Mouse (Mus musculus) thymus, postnatal 25 days (tissue): ENCODE results near the gene Ccdc14.
"Not testable (repeated sequence)": the region's sequence is repeated elsewhere in the genome, so short reads cannot be mapped to it uniquely, and the experiment has no call there.

Experiments
- DNase-seq: peaks from one replicate; pipeline ENCODE4 v3.0.0; 2022

The Ccdc14 gene

DNA sequence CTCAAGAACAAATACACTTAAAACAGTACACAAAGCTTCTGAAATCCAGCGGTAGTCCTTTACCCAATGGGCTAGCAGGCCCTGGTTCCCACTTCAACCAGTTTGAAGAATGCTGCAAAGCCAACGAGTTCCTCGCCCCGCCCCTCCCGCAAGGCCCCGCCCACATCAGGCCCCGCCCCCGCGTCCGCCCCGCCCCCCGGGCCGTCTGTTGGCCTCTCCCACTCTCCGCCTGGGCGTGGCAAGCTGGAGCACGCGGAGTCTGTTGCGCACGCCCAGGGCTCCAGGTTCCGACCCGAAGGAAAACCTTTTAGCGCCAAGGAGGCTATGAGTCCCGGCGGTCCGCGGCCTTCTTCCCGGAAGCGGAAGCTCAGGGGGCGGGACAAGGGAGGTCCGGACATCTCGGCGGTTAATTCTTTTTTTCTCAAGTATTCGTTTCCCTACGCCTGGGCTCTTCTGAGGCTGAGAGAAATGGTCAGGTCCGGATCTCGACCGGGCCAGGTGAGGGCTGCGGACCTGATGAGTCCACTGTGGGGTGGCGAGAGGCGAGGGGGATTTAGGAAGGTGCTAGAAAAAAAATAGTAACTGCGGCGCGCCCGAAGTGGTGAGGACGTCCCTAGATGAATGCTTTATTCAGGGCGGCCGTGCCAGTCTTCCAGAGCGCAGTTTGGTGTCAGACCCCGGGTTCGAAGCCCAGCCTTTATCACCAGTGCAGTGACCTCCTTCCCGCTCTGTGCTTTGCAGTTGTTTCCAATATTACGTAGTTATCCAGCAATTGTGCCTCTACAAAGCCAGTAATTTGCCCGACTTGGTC, at the start of gene Ccdc14:
TSS of gene Ccdc14 (plus strand) at position 283 of the 811 bp plus-strand sequence.
- DNase-seq: peak; percentile 81

DNA sequence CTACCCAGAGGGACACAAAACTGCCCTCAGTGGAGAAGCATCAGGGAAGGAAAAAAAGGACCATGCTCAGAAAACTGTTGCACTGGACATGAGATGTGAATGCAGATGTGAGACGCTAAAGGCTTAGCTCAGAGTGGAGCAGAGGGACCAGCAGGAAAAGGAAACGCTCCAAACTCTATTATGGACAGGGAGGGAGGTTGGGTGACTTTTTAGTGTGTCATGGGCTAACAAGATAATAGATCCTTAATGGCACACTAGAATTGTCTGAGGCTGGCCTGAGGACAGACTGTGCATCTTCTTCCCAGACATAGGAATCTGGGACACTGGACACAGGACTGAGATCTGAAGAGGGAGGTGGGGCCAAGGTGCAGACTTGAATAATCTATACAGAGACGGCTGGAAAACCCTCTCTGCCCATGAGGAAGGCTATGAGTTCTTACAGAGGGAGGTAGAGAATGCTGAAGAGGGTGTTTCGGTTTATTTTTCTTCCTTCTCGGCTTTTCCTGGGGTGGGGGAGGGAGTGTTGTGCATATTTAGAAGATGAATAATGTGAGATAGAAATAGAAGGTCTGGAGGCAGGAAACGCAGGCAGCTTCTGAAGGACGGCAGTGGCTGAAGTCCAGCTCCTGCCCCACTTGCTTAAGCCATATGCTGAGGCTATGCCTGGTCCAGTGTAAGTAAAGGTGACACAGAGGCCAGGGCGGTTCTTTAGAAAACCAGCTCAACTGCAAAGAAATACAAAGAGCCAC, 46.7 kb upstream of the Ccdc14 start:
- no peak for DNase-seq

DNA sequence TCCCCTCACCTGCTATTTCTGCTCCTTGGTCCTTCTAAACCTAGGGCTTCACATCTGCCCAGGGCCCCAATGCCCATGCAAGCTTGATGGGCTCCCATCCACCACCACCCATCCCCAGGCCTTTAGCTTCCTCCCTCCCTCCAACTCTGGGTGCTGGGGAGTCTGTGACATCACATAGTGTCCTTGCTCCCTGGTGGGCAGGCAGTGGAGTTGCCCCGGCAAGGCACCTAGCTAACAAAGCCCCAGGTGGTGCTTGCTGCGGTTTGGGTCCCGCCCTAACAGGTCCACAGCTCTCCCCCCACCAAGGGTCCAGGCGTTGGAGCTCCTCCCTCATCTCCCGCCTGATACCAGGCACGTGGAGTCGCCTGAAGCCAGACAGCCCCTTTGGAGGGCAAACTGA, 40.8 kb upstream of the Ccdc14 start, which contains the start of gene Ropn1:
TSS of gene Ropn1 (plus strand) at position 301 of the 400 bp plus-strand sequence.
- DNase-seq: no peak

DNA sequence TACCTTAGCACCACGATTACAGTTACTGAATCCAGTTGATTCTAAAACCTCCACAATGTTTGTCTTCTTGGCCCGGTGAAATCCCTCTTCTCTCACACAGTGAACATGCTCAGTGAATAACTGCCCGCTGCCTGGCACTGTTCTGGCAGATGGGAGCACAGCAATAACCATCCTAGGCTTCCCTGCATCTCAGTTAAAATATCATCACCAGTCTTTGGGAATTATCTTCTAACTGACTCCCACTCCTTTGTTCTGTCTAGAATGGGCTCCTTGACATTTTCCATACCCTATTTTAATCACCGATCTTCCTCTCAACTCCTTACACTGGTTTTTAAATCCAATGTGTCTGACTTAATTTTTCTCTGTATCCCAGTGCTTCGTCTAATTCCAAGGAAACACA, 37.4 kb upstream of the Ccdc14 start:
- DNase-seq: no peak

DNA sequence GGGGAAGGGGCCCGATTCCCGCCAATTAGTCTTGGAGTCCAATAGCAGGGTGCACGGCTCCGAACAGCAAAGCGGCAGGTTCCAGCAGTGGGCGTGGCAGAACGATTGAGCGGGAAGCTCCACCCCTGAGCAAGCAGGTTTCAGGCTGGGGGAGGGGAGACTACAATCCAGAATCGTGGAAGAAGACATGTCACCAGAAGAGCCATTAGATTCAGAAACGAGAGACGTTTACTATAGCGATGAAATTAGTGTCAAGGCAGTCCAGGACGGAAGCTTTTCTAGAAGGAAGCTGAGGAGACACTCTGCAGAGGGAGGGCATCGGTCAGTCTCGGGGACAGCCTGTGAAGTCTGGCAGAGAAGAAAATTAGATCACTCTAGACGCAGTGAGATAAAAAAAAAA, 32.9 kb upstream of the Ccdc14 start:
- DNase-seq: not testable (repeated sequence)

DNA sequence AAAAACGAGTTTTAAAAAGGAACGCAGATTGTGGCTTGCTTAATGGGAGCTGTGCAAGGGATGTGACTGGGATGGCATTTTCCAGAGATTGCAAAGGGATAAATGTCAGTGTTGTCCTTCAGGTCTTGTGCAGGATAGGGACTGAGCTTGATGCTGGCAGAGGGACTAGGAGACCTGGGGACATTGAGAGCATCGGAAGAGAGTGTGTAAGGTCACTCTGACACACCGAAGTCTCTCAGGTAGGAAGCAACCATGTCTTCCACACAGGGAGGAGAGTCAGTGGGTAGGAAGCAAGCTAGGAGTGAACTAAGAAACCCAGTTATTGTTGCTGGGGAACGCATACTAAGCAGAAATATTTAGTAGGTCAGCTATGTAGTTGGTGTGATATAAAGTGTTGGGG, 32.4 kb upstream of the Ccdc14 start:
- DNase-seq: no peak

DNA sequence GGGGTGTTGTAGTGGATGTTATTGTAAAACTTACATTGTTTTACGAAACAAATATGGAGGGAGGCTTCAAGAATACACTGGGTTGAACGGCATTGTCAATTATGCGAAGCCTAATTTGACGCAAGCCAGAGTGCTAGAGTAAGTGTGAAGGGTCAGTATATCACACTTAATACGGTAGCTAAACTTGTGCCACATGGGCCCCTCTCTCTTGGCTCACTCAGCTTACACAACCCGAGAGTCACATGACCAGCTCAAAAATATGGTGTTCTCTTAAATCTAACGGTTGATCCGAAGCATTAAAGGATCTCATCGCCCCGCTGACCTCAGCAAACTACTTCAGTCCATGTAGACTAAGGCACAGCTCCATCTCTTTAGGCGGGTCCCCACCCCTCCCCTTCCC, 32.0 kb upstream of the Ccdc14 start:
- DNase-seq: no peak

DNA sequence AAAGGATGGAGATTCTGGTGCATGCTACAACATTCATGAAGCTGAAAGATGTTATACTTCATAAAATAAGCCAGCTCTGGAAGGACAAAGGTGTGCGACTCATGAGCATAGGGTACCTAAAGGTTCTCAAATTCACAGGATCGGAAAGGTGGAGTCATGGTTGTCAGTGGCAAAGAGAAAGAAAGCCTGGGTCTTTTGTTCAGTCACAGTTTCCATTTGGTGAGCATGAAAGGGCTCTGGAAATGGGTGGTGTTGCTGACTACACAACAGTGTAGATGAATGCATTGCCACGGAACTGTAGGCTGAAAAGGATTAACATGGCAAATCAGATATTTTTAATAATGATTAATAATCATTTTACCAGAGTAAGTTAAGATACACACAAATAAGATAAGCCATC, 25.9 kb upstream of the Ccdc14 start:
- no peak for DNase-seq

DNA sequence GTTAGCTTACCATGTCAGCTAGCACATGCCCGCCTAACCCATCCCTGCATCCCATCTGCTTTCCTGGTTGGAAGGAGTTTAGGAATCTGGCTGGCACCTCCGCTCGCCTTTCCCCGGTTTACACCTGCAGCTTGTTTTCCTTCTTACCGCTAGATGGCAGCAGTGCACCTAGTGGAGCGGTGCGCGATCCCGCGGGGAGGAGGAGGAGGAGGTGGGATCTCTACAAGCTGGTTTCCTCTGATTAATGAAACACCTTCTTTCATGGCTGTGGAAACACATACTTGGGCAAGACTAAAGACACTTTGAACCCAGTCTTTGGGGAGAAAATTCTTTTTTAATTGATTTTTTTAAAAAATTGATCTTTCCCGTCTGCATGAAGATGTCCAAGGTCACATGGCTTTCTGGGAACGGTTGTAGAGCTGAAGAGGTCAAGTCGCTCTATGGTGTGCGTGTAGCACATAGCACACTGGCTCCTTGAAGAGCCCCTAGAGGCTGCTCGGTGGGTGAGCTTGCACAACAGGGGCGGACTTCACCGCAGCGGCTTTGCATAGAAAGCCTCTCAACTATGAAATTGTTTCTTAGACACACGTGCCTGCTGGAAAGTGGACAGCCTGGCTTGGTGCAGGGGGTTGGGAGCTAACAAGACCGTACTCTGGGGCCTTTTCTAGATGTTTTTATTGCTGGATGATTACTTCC, 23.2 kb upstream of the Ccdc14 start:
- DNase-seq: peak; percentile 68

DNA sequence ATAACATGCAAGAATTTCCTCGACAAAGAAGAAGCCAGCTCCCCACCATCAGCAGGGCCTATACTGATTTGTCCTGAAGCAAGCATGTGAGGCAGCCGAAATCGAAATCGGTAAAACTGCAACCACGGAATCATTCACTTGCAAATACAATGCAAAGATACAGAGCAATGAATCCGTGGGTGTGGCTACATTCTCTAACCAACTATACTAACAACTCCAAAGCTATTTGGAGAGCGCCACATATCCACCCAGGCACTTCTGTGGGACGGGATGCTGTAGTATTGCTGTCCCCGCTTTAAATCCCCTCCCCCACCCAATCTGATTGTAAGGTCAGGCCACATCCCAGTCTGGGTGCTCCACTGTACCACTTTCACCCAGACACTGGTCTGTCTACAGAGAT, 22.1 kb upstream of the Ccdc14 start:
- DNase-seq: no peak

DNA sequence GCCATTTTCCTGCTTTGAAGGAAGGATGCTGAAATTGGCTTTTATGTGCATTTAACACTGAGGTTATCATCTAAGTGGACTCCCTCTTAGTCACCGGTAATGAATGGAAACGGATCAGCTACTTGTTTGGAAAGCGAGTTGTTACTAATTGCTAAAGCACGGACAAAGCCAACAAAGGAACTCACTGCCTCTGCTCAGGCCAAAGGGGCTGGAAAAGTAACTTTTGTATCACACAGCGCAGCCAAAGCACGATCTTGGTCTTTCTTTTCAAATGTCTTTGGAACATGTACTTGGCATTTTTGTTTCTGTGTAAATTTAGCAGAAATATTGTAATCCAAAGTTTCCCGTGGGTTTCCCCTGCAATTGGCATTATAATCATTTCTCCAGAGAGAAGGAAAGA, 18.4 kb upstream of the Ccdc14 start:
- no peak for DNase-seq

DNA sequence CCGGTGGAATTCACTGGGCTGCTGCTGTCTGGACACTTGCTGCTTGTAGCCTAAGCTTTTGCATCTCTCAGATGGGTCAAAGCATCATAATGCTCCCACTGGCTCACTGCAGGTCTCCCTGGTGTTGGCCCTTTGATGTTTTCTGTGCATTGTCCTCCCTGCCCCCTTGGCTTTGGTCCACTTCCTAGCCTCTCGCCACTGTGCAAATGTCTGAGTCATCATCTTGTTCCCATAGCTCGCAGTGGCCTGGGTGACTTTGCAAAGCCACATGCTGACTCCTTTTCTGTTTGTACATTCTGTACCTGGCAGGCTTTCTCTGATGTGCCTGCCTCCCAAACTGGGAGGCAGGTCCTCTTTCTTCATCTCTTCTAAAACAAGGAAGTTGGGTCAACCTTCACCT, 17.6 kb upstream of the Ccdc14 start:
- no peak for DNase-seq

DNA sequence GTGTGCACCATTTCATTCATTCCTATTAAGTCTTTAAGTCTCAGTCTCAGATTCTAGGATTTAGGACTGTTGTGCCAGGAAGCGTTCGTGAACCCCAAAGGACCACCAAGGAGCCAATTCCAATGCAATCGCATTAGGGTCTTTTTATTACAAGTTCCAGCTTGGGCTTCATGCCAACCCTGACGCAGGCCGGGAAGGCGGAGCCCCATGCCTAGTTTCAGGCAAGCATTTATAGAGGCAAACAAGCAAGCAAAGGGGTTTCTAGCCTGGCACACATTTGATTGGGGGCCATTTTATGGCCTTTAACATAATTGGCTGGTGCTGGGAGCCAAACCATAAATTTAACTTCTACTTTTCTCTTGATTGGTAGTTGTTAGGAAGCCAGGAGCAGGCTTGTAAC, 16.1 kb upstream of the Ccdc14 start:
- DNase-seq: no peak

DNA sequence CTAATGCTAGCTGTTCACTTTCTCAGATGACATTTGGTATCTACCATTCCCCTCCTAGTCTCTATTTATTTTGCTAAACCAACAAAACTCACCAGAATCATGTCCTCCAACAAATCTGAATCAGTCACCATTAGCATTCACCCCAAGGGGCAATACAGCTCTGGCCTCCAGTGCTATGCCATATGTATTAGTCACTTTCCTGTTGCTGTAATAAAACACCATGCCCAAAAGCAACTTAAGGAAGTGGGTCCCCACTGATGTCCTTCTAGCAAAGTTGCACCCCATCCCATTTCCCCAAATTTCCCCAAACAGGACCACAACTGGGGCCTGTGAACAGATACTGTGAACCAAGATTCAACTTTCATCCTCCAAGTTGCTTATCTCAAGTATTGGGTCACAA, 8.6 kb upstream of the Ccdc14 start:
- no peak for DNase-seq

DNA sequence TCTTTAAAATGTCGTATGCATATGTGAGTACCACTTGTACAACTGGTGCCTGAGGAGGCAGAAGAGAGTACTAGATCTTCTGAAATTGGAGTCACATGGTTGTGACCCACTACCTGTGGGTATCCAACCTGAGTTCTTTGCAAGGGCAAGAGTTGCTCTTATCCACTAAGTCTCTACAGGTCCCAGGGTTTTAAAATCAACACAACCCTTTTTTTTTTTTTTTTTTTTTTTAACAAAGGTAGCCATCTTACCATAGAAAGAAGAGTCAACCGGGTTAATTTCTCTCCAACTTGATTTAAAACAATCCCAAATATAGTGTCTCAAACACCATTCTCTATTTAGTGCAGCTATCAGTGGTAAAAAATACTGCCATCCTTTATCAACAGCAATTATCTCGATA, 537 bp upstream of the Ccdc14 start:
- no peak for DNase-seq

DNA sequence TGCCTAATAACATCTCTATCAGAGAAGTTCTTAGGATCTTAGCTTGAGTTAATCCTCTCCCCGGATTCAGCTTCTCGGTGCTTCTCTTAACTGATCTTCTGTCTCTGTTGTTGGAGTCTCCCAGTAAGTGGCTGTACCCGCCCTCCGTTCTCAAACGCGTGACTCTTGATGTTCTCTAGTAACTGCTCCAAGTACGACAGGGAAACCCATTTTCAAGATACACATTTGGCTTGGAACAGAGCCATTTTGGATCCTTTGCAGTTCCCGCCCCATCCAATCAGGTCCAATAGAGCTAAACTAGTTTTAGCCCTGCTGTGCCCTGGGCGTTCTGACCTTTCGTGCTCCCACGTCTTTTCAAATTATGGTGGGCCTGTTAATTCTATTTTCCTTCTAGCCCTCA, 740 bp downstream of the Ccdc14 start:
- no peak for DNase-seq

DNA sequence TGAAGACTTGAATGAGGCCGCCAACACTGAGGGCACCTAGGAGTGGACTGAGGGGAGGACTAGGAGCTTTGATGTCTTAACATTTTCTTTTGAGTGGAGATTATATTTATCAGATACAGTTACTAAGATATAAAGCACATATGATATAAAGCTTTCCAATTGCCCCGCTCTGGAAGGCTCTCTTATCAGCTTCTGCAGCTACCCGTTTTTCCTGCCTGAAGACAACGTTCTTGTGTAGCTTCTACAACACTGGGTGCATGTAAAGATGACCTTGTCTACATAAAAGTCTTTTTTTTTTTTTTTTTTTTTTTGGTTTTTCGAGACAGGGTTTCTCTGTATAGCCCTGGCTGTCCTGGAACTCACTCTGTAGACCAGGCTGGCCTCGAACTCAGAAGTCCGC, 4.1 kb downstream of the Ccdc14 start:
- no peak for DNase-seq

DNA sequence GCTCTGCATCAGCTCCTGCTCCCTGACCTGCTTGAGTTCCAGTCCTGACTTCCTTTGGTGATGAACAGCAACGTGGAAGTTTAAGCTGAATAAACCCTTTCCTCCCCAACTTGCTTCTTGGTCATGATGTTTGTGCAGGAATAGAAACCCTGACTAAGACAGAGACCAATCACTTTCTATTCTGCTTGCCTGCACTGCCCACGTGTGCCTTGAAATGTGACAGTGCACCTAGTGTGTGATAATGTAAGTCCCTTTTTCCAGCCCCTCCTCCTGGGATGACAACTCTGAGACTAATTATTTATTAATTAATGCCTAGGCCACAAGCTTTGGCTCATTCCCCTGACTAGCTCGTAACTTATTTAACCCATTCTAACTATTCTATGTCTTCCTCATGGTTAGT, 8.3 kb downstream of the Ccdc14 start:
- DNase-seq: not testable (repeated sequence)

DNA sequence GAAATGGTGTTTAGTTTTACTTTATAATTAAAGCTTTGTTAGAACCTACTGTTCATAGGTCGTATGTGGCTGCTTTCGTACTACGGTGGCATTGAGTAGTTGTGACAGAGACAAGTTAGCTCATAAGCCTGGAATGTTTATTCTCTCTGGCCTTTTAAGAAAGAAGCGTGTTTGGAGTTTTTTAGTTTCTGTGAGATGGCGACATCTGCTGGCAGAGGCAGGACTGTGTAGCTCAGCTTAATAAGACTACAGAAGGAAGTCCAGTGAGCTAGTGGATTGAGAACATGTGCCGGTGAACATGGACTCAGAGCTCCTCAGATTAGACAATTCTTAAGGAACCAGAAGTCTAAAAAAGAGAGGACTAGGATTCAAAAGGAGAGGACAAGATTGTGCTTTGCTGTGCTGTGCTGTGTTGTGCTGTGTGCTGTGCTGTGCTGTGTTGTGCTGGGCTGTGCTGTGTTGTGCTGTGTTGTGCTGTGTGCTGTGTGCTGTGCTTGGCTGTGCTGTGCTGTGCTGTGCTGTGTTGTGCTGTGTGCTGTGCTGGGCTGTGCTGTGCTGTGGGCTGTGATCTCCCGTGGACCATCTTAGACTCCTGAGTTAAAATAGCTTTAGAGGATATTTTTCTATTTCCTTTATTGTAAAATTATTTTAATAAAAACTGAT, 9.9 kb downstream of the Ccdc14 start:
- DNase-seq: peak; percentile 54

DNA sequence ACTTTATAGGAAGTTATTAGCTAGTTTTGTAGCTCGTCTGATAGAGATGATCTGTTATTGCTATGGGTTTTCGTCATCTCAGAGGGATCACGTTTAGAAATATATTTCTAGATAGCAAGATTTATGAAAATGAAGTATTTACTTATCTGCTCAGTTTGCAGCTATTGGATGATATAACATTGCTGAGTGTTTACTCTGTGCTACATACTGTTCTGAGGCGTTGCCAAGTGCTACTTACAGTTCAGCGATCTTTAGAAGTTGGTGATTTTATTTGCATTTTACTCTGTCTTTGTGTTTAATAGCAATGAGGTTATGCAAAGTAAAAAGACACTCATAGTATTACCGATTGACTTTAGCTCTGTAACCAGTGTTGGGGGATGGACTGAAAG, 10.4 kb downstream of the Ccdc14 start:
- DNase-seq: no peak

DNA sequence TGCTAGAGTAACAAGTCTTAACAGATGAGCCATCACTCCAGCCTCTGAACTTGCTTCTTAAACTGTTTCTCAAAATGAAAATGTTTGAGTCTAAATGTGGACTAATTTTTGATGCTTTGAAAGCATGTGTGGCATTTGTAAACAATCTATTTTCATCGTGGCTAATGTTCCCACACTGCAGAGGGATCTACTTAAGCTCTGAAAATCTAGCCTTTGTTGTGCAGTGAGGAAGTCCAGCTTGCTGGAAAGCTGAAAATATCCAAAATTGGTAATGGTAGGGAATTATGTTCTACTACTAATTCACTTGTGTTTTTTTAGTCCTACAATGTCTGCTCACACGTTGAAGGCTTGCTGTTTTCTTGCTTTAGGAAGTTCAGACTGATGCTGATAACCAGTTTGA, 15.6 kb downstream of the Ccdc14 start:
- no peak for DNase-seq

DNA sequence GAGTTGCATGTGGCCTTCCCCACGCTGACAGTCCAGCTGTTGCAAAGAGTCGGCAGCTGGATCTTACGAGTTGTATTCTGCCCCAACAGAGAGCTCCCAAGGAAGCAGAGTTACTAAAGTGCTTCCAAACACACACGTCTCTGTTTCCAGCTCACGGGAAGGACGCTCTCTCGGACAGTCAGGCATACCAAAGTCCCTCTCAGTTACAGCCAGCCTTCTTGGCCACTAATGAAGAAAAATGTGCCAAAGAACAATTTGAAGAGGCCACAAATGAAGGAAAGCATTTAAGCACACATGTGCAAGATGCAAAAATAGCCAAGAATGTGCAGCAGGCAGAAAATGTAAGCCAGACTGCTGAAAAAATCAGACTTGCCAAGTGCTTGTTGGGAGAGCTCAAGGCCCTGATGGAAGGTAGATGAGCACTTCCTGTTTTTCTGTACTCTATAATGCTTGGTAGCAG, 16.1 kb downstream of the Ccdc14 start:
- no peak for DNase-seq

DNA sequence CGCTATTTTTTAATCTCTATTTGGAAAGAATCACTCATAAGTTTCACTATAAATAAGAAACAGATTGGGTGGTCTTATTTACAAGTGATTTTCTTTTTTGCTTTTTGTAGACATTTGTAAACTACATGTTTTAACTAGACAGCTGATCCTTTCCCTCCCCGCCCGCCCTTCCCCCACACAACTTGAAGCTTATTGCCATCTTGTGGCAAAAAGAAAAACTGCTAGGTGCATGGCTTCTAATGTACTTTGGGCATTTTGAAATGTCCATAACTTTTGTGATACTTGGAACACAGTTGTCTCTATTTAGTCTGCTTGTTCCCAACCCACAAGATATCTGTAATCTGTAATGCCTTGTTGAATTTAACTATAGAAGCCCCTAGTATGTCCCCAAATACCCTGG, 21.1 kb downstream of the Ccdc14 start:
- no peak for DNase-seq
